Mouse (Mus musculus) left cerebral cortex, postnatal 10 days (tissue): ENCODE measurements around the gene Olfr543. TPM values are rescaled to one million over a fixed set of nuclear protein-coding genes. Genes with fewer than 3 reads are reported as not detected.

Experiments
- DNase-seq, 2 experiments: peaks; one replicate each; pipeline ENCODE4 v3.0.0; 2021 to 2022; ENCODE audit warnings: low spot score in 2 of 2, mixed read lengths in 1 of 2; ENCODE audit errors: extremely low spot score in 1 of 2
- intact Hi-C: fragments of 180-260 bp; cut with DNase I; formaldehyde crosslinking; loops from one replicate; pipeline ENCODE4 v1.15.1; 2025
- total RNA-seq, 2 experiments: library from RNA; stranded (reverse); gene quantifications; 2 replicates each; pipeline ENCODE4 v1.2.3; 2021

The Olfr543 gene
- total RNA-seq, 2 experiments from 2014 or later: not detected

- peak in 1 of 2 experiments; percentile 42 for DNase-seq
- intact Hi-C loops: no loop called here
Measured at GRCm38 (mm10) chr7:102479368-102480078, 2.0 kb downstream of the Olfr543 start.

GRCm38 (mm10) chr7:102478926-102479325 lies 2.6 kb downstream of the Olfr543 start:
- DNase-seq: no peak
- intact Hi-C loops: no loop called here

- intact Hi-C loops: no loop called here
- no peak for DNase-seq
Measured at GRCm38 (mm10) chr7:102478425-102478824, 3.1 kb downstream of the Olfr543 start.

GRCm38 (mm10) chr7:102477377-102477776 lies 4.1 kb downstream of the Olfr543 start:
- no peak for DNase-seq

GRCm38 (mm10) chr7:102476601-102477000 lies 4.9 kb downstream of the Olfr543 start:
- no peak for DNase-seq
- intact Hi-C loops: no loop called here

More at GRCm38 (mm10) chr7:102477377-102477776, 4.1 kb downstream of the Olfr543 start:
- intact Hi-C loops: no loop called here

GRCm38 (mm10) chr7:102472675-102473074 lies 8.8 kb downstream of the Olfr543 start:
- intact Hi-C loops: no loop called here
- DNase-seq: no peak

GRCm38 (mm10) chr7:102467566-102467965 lies 13.9 kb downstream of the Olfr543 start:
- intact Hi-C loops: no loop called here

GRCm38 (mm10) chr7:102458618-102459380 lies 22.7 kb downstream of the Olfr543 start:
- DNase-seq: no peak
- intact Hi-C loops: no loop called here

More at GRCm38 (mm10) chr7:102467566-102467965, 13.9 kb downstream of the Olfr543 start:
- DNase-seq: no peak

GRCm38 (mm10) chr7:102446438-102446837 lies 35.0 kb downstream of the Olfr543 start:
- DNase-seq: no peak

GRCm38 (mm10) chr7:102444301-102444700 lies 37.2 kb downstream of the Olfr543 start:
- intact Hi-C loops: no loop called here
- no peak for DNase-seq

More at GRCm38 (mm10) chr7:102446438-102446837, 35.0 kb downstream of the Olfr543 start:
- intact Hi-C loops: no loop called here

GRCm38 (mm10) chr7:102442432-102442831 lies 39.0 kb downstream of the Olfr543 start:
- no peak for DNase-seq
- intact Hi-C loops: no loop called here

- intact Hi-C loops: no loop called here
- DNase-seq: peak; percentile 95 to 97
Measured at GRCm38 (mm10) chr7:102441657-102442391, 39.7 kb downstream of the Olfr543 start, which contains the start of gene Rrm1. Gene Rrm1, plus strand, starts transcription at chr7:102441695.

- no peak for DNase-seq
- intact Hi-C loops: no loop called here
Measured at GRCm38 (mm10) chr7:102440822-102441656, 40.4 kb downstream of the Olfr543 start.

GRCm38 (mm10) chr7:102434344-102434743 lies 47.1 kb downstream of the Olfr543 start:
- no peak for DNase-seq
- intact Hi-C loops: no loop called here

Other genes starting within 250 kb of the Olfr543 start
- 10 to 100 TPM; 13.8 to 14.5 TPM for gene Rhog, start 225.6 kb downstream of the Olfr543 start, total RNA-seq
- gene Stim1, start 213.9 kb downstream of the Olfr543 start, total RNA-seq: 10 to 100 TPM; 71.5 to 73.3 TPM
- gene Rrm1, start 40.0 kb downstream of the Olfr543 start, total RNA-seq: 10 to 100 TPM; 14.5 TPM
- gene Olfr544, start 6.6 kb upstream of the Olfr543 start, total RNA-seq: not detected
- not detected for gene Olfr545, start 17.9 kb upstream of the Olfr543 start, total RNA-seq
- not detected for gene Olfr547, start 53.1 kb upstream of the Olfr543 start, total RNA-seq
- not detected for gene Olfr548-ps1, start 59.2 kb upstream of the Olfr543 start, total RNA-seq
- not detected for gene Olfr549, start 68.2 kb upstream of the Olfr543 start, total RNA-seq
- gene Trim21, start 83.8 kb upstream of the Olfr543 start, total RNA-seq: 1 to 10 TPM; 1.8 to 2.9 TPM
- gene Olfr550, start 89.8 kb upstream of the Olfr543 start, total RNA-seq: under 1 TPM; 0.24 to 0.51 TPM
- gene Olfr551, start 110.2 kb upstream of the Olfr543 start, total RNA-seq: not detected
- gene Olfr552, start 116.1 kb upstream of the Olfr543 start, total RNA-seq: not detected
- not detected for gene Olfr553, start 136.5 kb upstream of the Olfr543 start, total RNA-seq
- not detected for gene Olfr554, start 156.8 kb upstream of the Olfr543 start, total RNA-seq
- not detected for gene Olfr555, start 177.1 kb upstream of the Olfr543 start, total RNA-seq
- gene Olfr556, start 183.2 kb upstream of the Olfr543 start, total RNA-seq: not detected
- gene Trim68, start 205.6 kb upstream of the Olfr543 start, total RNA-seq: 1 to 10 TPM; 4.9 to 5.4 TPM
- not detected for gene Olfr557, start 214.2 kb upstream of the Olfr543 start, total RNA-seq
- gene Olfr558, start 220.5 kb upstream of the Olfr543 start, total RNA-seq: under 1 TPM; 0.15 to 0.32 TPM
- gene Olfr33, start 237.4 kb upstream of the Olfr543 start, total RNA-seq: not detected
- not detected for gene Olfr559, start 245.8 kb upstream of the Olfr543 start, total RNA-seq